Mouse (Mus musculus): Measurements from ENCODE around the gene Rrp1. TPM values are rescaled to one million over a fixed set of nuclear protein-coding genes. Genes with fewer than 3 reads are reported as not detected.

Gene Rrp1
- total and polyA plus RNA-seq, 3 experiments = 273 to 417 TPM; not detected in 1

DNA sequence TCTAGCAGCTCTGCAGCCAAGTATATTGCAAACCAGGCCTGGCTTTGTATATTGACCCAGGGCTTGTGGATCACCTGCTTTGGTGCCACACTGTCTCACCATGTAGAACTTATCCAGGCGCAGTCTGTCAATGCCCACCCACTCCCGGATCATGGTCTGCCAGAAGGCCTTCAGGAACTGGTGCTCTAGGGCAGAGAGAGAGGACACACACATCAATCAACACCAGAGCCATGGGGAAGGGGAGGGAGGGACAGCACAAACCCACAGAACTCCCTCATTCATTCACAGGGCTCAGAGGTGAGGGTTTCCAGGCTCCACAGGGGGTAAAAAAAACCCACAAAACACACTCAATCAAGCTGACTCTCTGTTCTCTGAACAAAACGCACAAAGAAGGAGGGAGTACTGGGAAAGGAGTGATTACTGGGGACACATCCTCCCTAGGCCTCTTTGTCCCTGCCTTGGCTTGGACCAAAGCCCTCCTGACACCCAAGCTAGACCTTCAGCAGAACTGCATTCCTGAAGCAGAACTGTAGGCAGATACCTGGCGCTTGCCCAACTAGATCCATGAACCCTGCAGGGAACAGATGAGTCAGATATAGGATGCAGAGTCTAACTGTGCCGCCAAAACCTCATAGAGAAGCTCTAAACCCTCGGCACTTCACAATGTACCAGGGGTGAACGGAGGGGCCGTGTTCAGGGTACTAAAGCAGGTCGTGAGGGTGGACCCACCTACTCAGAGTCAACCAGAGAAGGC lies 3.6 kb downstream of the Rrp1 start:
- Histone ChIP-seq H3K79me2 (ENCODE audit: control insufficient read depth, insufficient read depth, low read length, poor library complexity) (peaks cover 25% of the 10 kb centered on the region), H3K4me3 (ENCODE audit: control insufficient read depth in 1 of 2, insufficient read depth in 1 of 2, low read depth in 2 of 2, low read length in 2 of 2) (no peak overlapping the region), H3K4me1 (ENCODE audit: control insufficient read depth in 1 of 2, insufficient read depth in 2 of 2, low read length in 2 of 2) (peaks cover 0 to 14% of the 10 kb centered on the region in 2 experiments; a peak in 3 of 4 replicates), H3K27me3 (ENCODE audit: control insufficient read depth in 1 of 2, insufficient read depth in 2 of 2, low read length in 2 of 2) (no peaks in the 10 kb centered on the region), H3K9me3 (replicated peaks; ENCODE audit: insufficient read depth, low read length) (no peaks in the 10 kb centered on the region), H3K27ac (ENCODE audit: control insufficient read depth, low read depth, low read length) (no peak overlapping the region), H3K36me3 (ENCODE audit: control insufficient read depth in 1 of 2, insufficient read depth in 2 of 2, low read length in 2 of 2) (peaks cover 4 to 20% of the 10 kb centered on the region in 2 experiments), H3K9ac (ENCODE audit: control insufficient read depth, low read depth, low read length, poor library complexity, severe bottlenecking) (no peak overlapping the region)
- TF ChIP-seq MXI1 (IDR thresholded peaks at IDR 0.05; ENCODE audit: low read depth, low read length) (no peak), TAL1 (IDR thresholded peaks at IDR 0.05; ENCODE audit: low read length) (no peak), SIN3A (IDR thresholded peaks at IDR 0.05; ENCODE audit: low read length) (no peak), KAT2A (conservative IDR thresholded peaks at IDR 0.05; ENCODE audit: low read depth, low read length) (no peak)
- DNase-seq (ENCODE audit: low read depth, low spot score) = no peak

DNA sequence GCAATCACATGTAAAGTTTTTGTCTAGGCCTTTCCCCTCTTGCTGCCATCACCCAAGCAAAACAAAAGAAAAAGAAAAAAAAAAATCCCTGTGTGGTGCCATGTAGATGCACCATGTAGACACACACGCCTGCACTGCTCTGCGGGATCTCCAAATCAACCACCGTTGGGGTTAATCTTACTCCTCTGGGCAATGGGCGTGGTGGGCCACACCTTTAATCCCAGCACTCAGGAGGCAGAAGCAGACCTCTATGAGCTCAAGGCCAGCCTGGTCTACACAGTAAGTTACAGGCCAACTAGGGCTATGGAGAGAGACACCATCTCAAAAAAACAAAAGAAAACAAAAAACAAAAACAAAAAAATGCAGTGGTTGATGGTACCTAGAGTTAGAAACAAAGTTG lies 5.7 kb downstream of the Rrp1 start:
- TF ChIP-seq NRF1 (IDR thresholded peaks at IDR 0.05; ENCODE audit: insufficient read depth, low read depth, low read length, poor library complexity, severe bottlenecking) (no peak), POLR2A (IDR thresholded peaks at IDR 0.05; ENCODE audit: control insufficient read depth in 1 of 2, insufficient read depth in 1 of 2, low read depth in 1 of 2, low read length in 2 of 2, poor library complexity in 1 of 2) (no peak), GATA1 (IDR thresholded peaks at IDR 0.05; ENCODE audit: low read depth, low read length) (no peak), ETS1 (IDR thresholded peaks at IDR 0.05; ENCODE audit: low read depth, low read length) (no peak), ZNF384 (IDR thresholded peaks at IDR 0.05; ENCODE audit: low read depth, low read length) (no peak), TCF12 (IDR thresholded peaks at IDR 0.05; ENCODE audit: low read depth, low read length) (no peak), SMC3 (IDR thresholded peaks at IDR 0.05; ENCODE audit: low read depth, low read length) (no peak), TAL1 (IDR thresholded peaks at IDR 0.05; ENCODE audit: low read length) (no peak), CTCF (IDR thresholded peaks at IDR 0.05 in 2 of 3, conservative IDR thresholded peaks at IDR 0.05 in 1 of 3; ENCODE audit: control insufficient read depth in 1 of 3, insufficient read depth in 1 of 3, low read depth in 2 of 3, low read length in 3 of 3, poor library complexity in 1 of 3, severe bottlenecking in 1 of 3) (no peak), KAT2A (conservative IDR thresholded peaks at IDR 0.05; ENCODE audit: low read depth, low read length) (no peak), HCFC1 (IDR thresholded peaks at IDR 0.05; ENCODE audit: low read depth, low read length) (no peak), MXI1 (IDR thresholded peaks at IDR 0.05; ENCODE audit: low read depth, low read length) (no peak), MYC (IDR thresholded peaks at IDR 0.05; ENCODE audit: low read depth, low read length) (no peak), POLR2AphosphoS5 (IDR thresholded peaks at IDR 0.05; ENCODE audit: borderline replicate concordance, low read depth, low read length) (no peak), JUND (IDR thresholded peaks at IDR 0.05; ENCODE audit: low read depth, low read length) (no peak), NELFE (IDR thresholded peaks at IDR 0.05; ENCODE audit: low read depth, low read length) (no peak), UBTF (IDR thresholded peaks at IDR 0.05; ENCODE audit: borderline replicate concordance, insufficient read depth, low read depth, low read length) (no peak), USF1 (IDR thresholded peaks at IDR 0.05; ENCODE audit: low read depth, low read length) (no peak), E2F4 (IDR thresholded peaks at IDR 0.05; ENCODE audit: borderline replicate concordance, low read depth, low read length) (no peak), MEF2A (IDR thresholded peaks at IDR 0.05; ENCODE audit: extremely low read depth, insufficient replicate concordance, low read depth, low read length, poor library complexity, severe bottlenecking) (no peak)
- peaks cover 0 to 14% of the 10 kb centered on the region in 2 experiments; a peak in 3 of 4 replicates for H3K4me1 ChIP-seq (ENCODE audit: control insufficient read depth in 1 of 2, insufficient read depth in 2 of 2, low read length in 2 of 2)
- H3K9me3 ChIP-seq (replicated peaks; ENCODE audit: insufficient read depth, low read length) = no peaks in the 10 kb centered on the region
- H3K4me3 ChIP-seq (ENCODE audit: control insufficient read depth in 1 of 2, insufficient read depth in 1 of 2, low read depth in 2 of 2, low read length in 2 of 2) = no peak overlapping the region
- H3K36me3 ChIP-seq (ENCODE audit: control insufficient read depth in 1 of 2, insufficient read depth in 2 of 2, low read length in 2 of 2) = peaks cover 4 to 20% of the 10 kb centered on the region in 2 experiments
- H3K27me3 ChIP-seq (ENCODE audit: control insufficient read depth in 1 of 2, insufficient read depth in 2 of 2, low read length in 2 of 2) = no peaks in the 10 kb centered on the region
- peaks cover 19% of the 10 kb centered on the region for H3K79me2 ChIP-seq (ENCODE audit: control insufficient read depth, insufficient read depth, low read length, poor library complexity)
- DNase-seq (ENCODE audit: low read depth, low spot score) = no peak
- no peak overlapping the region for H3K9ac ChIP-seq (ENCODE audit: control insufficient read depth, low read depth, low read length, poor library complexity, severe bottlenecking)
- H3K27ac ChIP-seq (ENCODE audit: control insufficient read depth, low read depth, low read length) = no peak overlapping the region
